In genomic region chr7:110746809-110747208, GRCm38 (mm10) we compare ENCODE assay signal across 21 mouse cellular contexts. TPM values are rescaled to one million over a fixed set of nuclear protein-coding genes. Genes with fewer than 3 reads are reported as not detected.
DNase-seq lines count a peak whose midpoint lies in the region; ATAC-seq and TF ChIP-seq lines count a peak whose summit lies in the region.
"Had no signal": no experiment of that assay in that cellular context is flagged by ENCODE, and none has a peak within 500 bp of the region (broad histone marks: within the 10 kb centered on the region; RNA-seq: fewer than 3 reads in every experiment).

No protein-coding gene starts in this region.

- H3K9ac ChIP-seq in neural tube, embryonic 13.5 days, result no peak overlapping the region
- H3K9ac ChIP-seq in neural tube, embryonic 15.5 days (replicated peaks), result no peak overlapping the region
- no peak overlapping the region for H3K9ac ChIP-seq in ES-Bruce4 (ENCODE audit: low read depth, poor library complexity, severe bottlenecking)
- no peak overlapping the region for H3K9ac ChIP-seq in forebrain, embryonic 11.5 days (ENCODE audit: low read length)
- H3K9ac ChIP-seq: embryonic facial prominence, embryonic 12.5 days; forebrain, embryonic 12.5 days; heart, embryonic 13.5 days had no signal

- H3K36me3 ChIP-seq in neural tube, embryonic 13.5 days, result no peaks in the 10 kb centered on the region
- no peaks in the 10 kb centered on the region for H3K36me3 ChIP-seq in neural tube, embryonic 15.5 days
- H3K36me3 ChIP-seq in ES-Bruce4 (ENCODE audit: control insufficient read depth, insufficient read depth, low read length, poor library complexity, severe bottlenecking), result no peaks in the 10 kb centered on the region
- no peaks in the 10 kb centered on the region for H3K36me3 ChIP-seq in forebrain, embryonic 11.5 days (ENCODE audit: control insufficient read depth, insufficient read depth, low read length)
- H3K36me3 ChIP-seq: embryonic facial prominence, embryonic 12.5 days; forebrain, embryonic 12.5 days; heart, embryonic 13.5 days had no signal

- DNase-seq in R1 (ENCODE audit: low read depth, low spot score), result peak; percentile 44
- DNase-seq in forebrain, embryonic 11.5 days (ENCODE audit: low spot score), result no peak
- DNase-seq: adrenal gland, adult 8-10 months; adrenal gland, postnatal 36 days; B cell, adult 2 months; cerebellum, adult 8-10 months; cerebellum, postnatal 14 days; embryo, embryonic 11 days; gastrocnemius, postnatal 10 days; heart, postnatal 36 days; kidney, adult 11 months had no signal

- TF ChIP-seq CTCF in ES-Bruce4 (IDR thresholded peaks at IDR 0.05; ENCODE audit: low read depth, low read length), result no peak

- peaks cover 14% of the 10 kb centered on the region for H3K4me1 ChIP-seq in neural tube, embryonic 13.5 days (replicated peaks)
- H3K4me1 ChIP-seq in neural tube, embryonic 15.5 days, result peaks cover 7% of the 10 kb centered on the region
- H3K4me1 ChIP-seq in ES-Bruce4 (ENCODE audit: control insufficient read depth, insufficient read depth, low read length), result peaks cover 4% of the 10 kb centered on the region
- no peaks in the 10 kb centered on the region for H3K4me1 ChIP-seq in forebrain, embryonic 11.5 days (replicated peaks; ENCODE audit: control insufficient read depth, insufficient read depth, low read length)
- H3K4me1 ChIP-seq: embryonic facial prominence, embryonic 12.5 days; heart, embryonic 13.5 days had no signal

- H3K27me3 ChIP-seq in neural tube, embryonic 13.5 days, result no peaks in the 10 kb centered on the region
- H3K27me3 ChIP-seq in neural tube, embryonic 15.5 days (replicated peaks), result no peaks in the 10 kb centered on the region
- no peaks in the 10 kb centered on the region for H3K27me3 ChIP-seq in ES-Bruce4 (ENCODE audit: control insufficient read depth, insufficient read depth, low read length, poor library complexity, severe bottlenecking)
- H3K27me3 ChIP-seq in forebrain, embryonic 11.5 days (ENCODE audit: control insufficient read depth, insufficient read depth, low read length), result no peaks in the 10 kb centered on the region
- H3K27me3 ChIP-seq: embryonic facial prominence, embryonic 12.5 days; forebrain, embryonic 12.5 days; heart, embryonic 13.5 days; Patski had no signal

- 63% methylated on average over 2 of the region's 2 CpGs for WGBS in neural tube, embryonic 13.5 days
- 60% methylated on average over 2 of the region's 2 CpGs for WGBS in neural tube, embryonic 15.5 days
- 77% methylated on average over 2 of the region's 2 CpGs for WGBS in forebrain, embryonic 11.5 days

- no peak for TF ChIP-seq EP300 in ES-Bruce4 (IDR thresholded peaks at IDR 0.05; ENCODE audit: insufficient read depth, low read depth, low read length)

- H3K9me3 ChIP-seq in neural tube, embryonic 13.5 days, result no peaks in the 10 kb centered on the region
- no peaks in the 10 kb centered on the region for H3K9me3 ChIP-seq in neural tube, embryonic 15.5 days (replicated peaks)
- H3K9me3 ChIP-seq in ES-Bruce4 (replicated peaks; ENCODE audit: control insufficient read depth, insufficient read depth, low read length, poor library complexity, severe bottlenecking), result no peaks in the 10 kb centered on the region
- no peaks in the 10 kb centered on the region for H3K9me3 ChIP-seq in forebrain, embryonic 11.5 days (ENCODE audit: control insufficient read depth, low read length)
- H3K9me3 ChIP-seq: embryonic facial prominence, embryonic 12.5 days; forebrain, embryonic 12.5 days; heart, embryonic 13.5 days had no signal

- no peak for TF ChIP-seq POLR2A in ES-Bruce4 (IDR thresholded peaks at IDR 0.05; ENCODE audit: insufficient read depth, low read length)

- no peak for ATAC-seq in neural tube, embryonic 13.5 days (ENCODE audit: low read depth)
- no peak for ATAC-seq in neural tube, embryonic 15.5 days (ENCODE audit: low FRiP score)
- no peak for ATAC-seq in forebrain, embryonic 11.5 days (replicated peaks; ENCODE audit: low FRiP score)
- ATAC-seq in activated CD4-positive, CD25-positive, alpha-beta regulatory T cell, adult 4 months, result no peak
- ATAC-seq: CD4-positive, CD25-positive, alpha-beta regulatory T cell, adult 4 months; hindbrain, postnatal 0 days; Patski had no signal

- H3K27ac ChIP-seq in neural tube, embryonic 13.5 days (replicated peaks), result peak overlapping the region; percentile 43; the same call in 1 of the 2 replicates
- no peak overlapping the region for H3K27ac ChIP-seq in neural tube, embryonic 15.5 days (replicated peaks)
- H3K27ac ChIP-seq in ES-Bruce4 (ENCODE audit: insufficient read depth, low read length), result peak overlapping the region; percentile 64
- H3K27ac ChIP-seq in forebrain, embryonic 11.5 days (ENCODE audit: low read depth, low read length), result no peak overlapping the region
- H3K27ac ChIP-seq: embryonic facial prominence, embryonic 12.5 days; forebrain, embryonic 12.5 days; heart, embryonic 13.5 days; hindbrain, postnatal 0 days had no signal

- no peak overlapping the region for H3K4me3 ChIP-seq in neural tube, embryonic 13.5 days
- no peak overlapping the region for H3K4me3 ChIP-seq in neural tube, embryonic 15.5 days (replicated peaks)
- H3K4me3 ChIP-seq in ES-Bruce4 (ENCODE audit: low read depth, low read length), result no peak overlapping the region
- H3K4me3 ChIP-seq in forebrain, embryonic 11.5 days (ENCODE audit: low read depth, low read length), result no peak overlapping the region
- H3K4me3 ChIP-seq: embryonic facial prominence, embryonic 12.5 days; forebrain, embryonic 12.5 days; heart, embryonic 13.5 days had no signal

- no peak overlapping the region for H3K4me2 ChIP-seq in neural tube, embryonic 13.5 days
- no peak overlapping the region for H3K4me2 ChIP-seq in neural tube, embryonic 15.5 days
- no peak overlapping the region for H3K4me2 ChIP-seq in forebrain, embryonic 11.5 days (ENCODE audit: low read depth, low read length, severe bottlenecking)
- H3K4me2 ChIP-seq: embryonic facial prominence, embryonic 12.5 days; forebrain, embryonic 12.5 days; heart, embryonic 13.5 days had no signal

RNA-seq across cellular contexts. Expression of gene Ampd3, which starts 21.2 kb away (rescaled TPM):
- polyA plus RNA-seq in neural tube, embryonic 13.5 days (2015; fragmentation: Nextera tagmentation; extraction: Ambion mirVana), result 5.2 and 5.4 TPM in 2 replicates
- 12.0 and 12.6 TPM in 2 replicates for polyA plus RNA-seq in neural tube, embryonic 15.5 days (2015; fragmentation: Nextera tagmentation; extraction: Ambion mirVana)
- polyA plus RNA-seq in ES-Bruce4 (2011; ENCODE audit: insufficient read depth, insufficient read length, low read depth, missing spikeins), result 2.4 and 3.1 TPM in 2 replicates
- 1.6 and 1.9 TPM in 2 replicates for polyA plus RNA-seq in forebrain, embryonic 11.5 days (2014; fragmentation: Nextera tagmentation; extraction: Ambion mirVana)
- 1 to 10 TPM; 3.7 to 3.9 TPM for polyA plus RNA-seq in activated CD4-positive, CD25-positive, alpha-beta regulatory T cell, adult 4 months (2017; shearing (Covaris generic))

Comparison
In these comparisons a context has a peak if more than half of its experiments do, and no peak if none do; other contexts are left out.
1. H3K27ac ChIP-seq: peak in neural tube, embryonic 13.5 days (single experiment) and ES-Bruce4 (single experiment); none in neural tube, embryonic 15.5 days (single experiment) and forebrain, embryonic 11.5 days (single experiment).